Mouse (Mus musculus): ENCODE results near the gene Sorcs2. TPM values are rescaled to one million over a fixed set of nuclear protein-coding genes. Genes with fewer than 3 reads are reported as not detected.

Sorcs2 gene
- total RNA-seq, 2 experiments from 2014 or later: 56.9 to 60.9 TPM

GRCm38 (mm10) chr5:36083869-36084565 is 313.9 kb downstream of the Sorcs2 start:
- DNase-seq (ENCODE audit: low spot score in 2 of 2): peak in 1 of 2 experiments; percentile 41

GRCm38 (mm10) chr5:36081021-36081420 is 316.9 kb downstream of the Sorcs2 start:
- no peak for DNase-seq (ENCODE audit: low spot score in 2 of 2)

- no peak for DNase-seq (ENCODE audit: low spot score in 2 of 2)
These were observed 322.5 kb downstream of the Sorcs2 start for GRCm38 (mm10) chr5:36075172-36076074.

- DNase-seq (ENCODE audit: low spot score in 2 of 2): peak; percentile 25 to 28
These were observed 328.2 kb downstream of the Sorcs2 start for GRCm38 (mm10) chr5:36069503-36070360.

GRCm38 (mm10) chr5:36067651-36068181 is 330.2 kb downstream of the Sorcs2 start:
- DNase-seq (ENCODE audit: low spot score in 2 of 2): no peak

- no peak for DNase-seq (ENCODE audit: low spot score in 2 of 2)
These were observed 340.1 kb downstream of the Sorcs2 start for GRCm38 (mm10) chr5:36057804-36058322.

GRCm38 (mm10) chr5:36056921-36057320 is 341.0 kb downstream of the Sorcs2 start:
- no peak for DNase-seq (ENCODE audit: low spot score in 2 of 2)

- no peak for DNase-seq (ENCODE audit: low spot score in 2 of 2)
These were observed 342.1 kb downstream of the Sorcs2 start for GRCm38 (mm10) chr5:36055876-36056275.

- DNase-seq (ENCODE audit: low spot score in 2 of 2): no peak
These were observed 343.4 kb downstream of the Sorcs2 start for GRCm38 (mm10) chr5:36054498-36054897.

GRCm38 (mm10) chr5:36043154-36043553 is 354.8 kb downstream of the Sorcs2 start:
- DNase-seq (ENCODE audit: low spot score in 2 of 2): no peak

- no peak for DNase-seq (ENCODE audit: low spot score in 2 of 2)
These were observed 356.2 kb downstream of the Sorcs2 start for GRCm38 (mm10) chr5:36041756-36042155.

GRCm38 (mm10) chr5:36041236-36041562 is 356.7 kb downstream of the Sorcs2 start:
- no peak for DNase-seq (ENCODE audit: low spot score in 2 of 2)

GRCm38 (mm10) chr5:36040398-36041235 is 357.3 kb downstream of the Sorcs2 start:
- peak; percentile 58 to 62 for DNase-seq (ENCODE audit: low spot score in 2 of 2)

GRCm38 (mm10) chr5:36039596-36039995 is 358.3 kb downstream of the Sorcs2 start:
- DNase-seq (ENCODE audit: low spot score in 2 of 2): no peak

- peak; percentile 52 to 66 for DNase-seq (ENCODE audit: low spot score in 2 of 2)
These were observed 364.2 kb downstream of the Sorcs2 start for GRCm38 (mm10) chr5:36033531-36034426.

GRCm38 (mm10) chr5:36025076-36025475 is 372.9 kb downstream of the Sorcs2 start:
- no peak for DNase-seq (ENCODE audit: low spot score in 2 of 2)

- no peak for DNase-seq (ENCODE audit: low spot score in 2 of 2)
These were observed 373.8 kb downstream of the Sorcs2 start for GRCm38 (mm10) chr5:36024003-36024685.

- DNase-seq (ENCODE audit: low spot score in 2 of 2): no peak
These were observed 375.6 kb downstream of the Sorcs2 start for GRCm38 (mm10) chr5:36022361-36022760.

All from layer of hippocampus, postnatal 10 days (tissue).